Mouse (Mus musculus): ENCODE data around the gene Lrif1. TPM values are rescaled to one million over a fixed set of nuclear protein-coding genes. Genes with fewer than 3 reads are reported as not detected.

Gene Lrif1
- polyA plus RNA-seq, 1 experiment: 2.8 TPM

DNA sequence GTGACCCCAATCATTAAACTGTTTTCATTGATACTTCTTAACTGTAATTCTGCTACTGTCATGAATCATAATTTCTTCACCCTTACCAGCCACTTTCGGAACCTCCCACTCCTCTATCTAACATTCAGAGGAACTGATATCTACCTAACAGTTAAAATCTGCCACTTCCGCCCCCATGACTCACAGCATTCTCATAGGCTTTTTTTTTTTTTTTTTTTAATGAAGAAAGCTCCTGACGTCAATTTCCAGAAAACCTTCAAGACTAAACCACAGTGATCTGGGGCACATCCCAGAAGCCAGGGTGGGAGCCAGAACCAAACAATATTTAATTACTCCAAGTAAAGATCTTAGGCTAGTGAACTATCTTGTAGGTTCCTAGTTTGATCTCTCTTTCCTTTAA is 100.3 kb downstream of the Lrif1 start:
- DNase-seq: no peak
- no peaks in the 10 kb centered on the region for H3K36me3 ChIP-seq (ENCODE audit: control insufficient read depth, insufficient read depth, low read length)
- WGBS: 76% methylated on average over 3 of the region's 3 CpGs
- no peak overlapping the region for H3K27ac ChIP-seq (ENCODE audit: insufficient read depth, low read depth, low read length)
- H3K4me1 ChIP-seq (ENCODE audit: control insufficient read depth, insufficient read depth, low read length): no peaks in the 10 kb centered on the region
- no peaks in the 10 kb centered on the region for H3K27me3 ChIP-seq (replicated peaks; ENCODE audit: control insufficient read depth, insufficient read depth, low read length)
- no peak overlapping the region for H3K4me3 ChIP-seq (ENCODE audit: insufficient read depth, low read depth, low read length)
- no peak for TF ChIP-seq POLR2A (IDR thresholded peaks at IDR 0.05; ENCODE audit: low read depth, low read length)
- TF ChIP-seq CTCF (conservative IDR thresholded peaks at IDR 0.05; ENCODE audit: insufficient read depth, insufficient read length, low read depth, low read length): no peak

Other genes starting within 250 kb of the Lrif1 start
- 5.6 and 6.1 TPM in 2 replicates for gene Dennd2d, start 202.6 kb upstream of the Lrif1 start, polyA plus RNA-seq (2012; rRNA removed)
- gene Dram2, start 137.2 kb upstream of the Lrif1 start, polyA plus RNA-seq (2012; rRNA removed): 117 and 127 TPM in 2 replicates
- gene Cept1, start 137.2 kb upstream of the Lrif1 start, polyA plus RNA-seq (2012; rRNA removed): 18.1 and 20.6 TPM in 2 replicates
- 2.9 and 11.5 TPM in 2 replicates for gene Cd53, start 105.2 kb downstream of the Lrif1 start, polyA plus RNA-seq (2012; rRNA removed)
- gene Olfr266, start 141.3 kb downstream of the Lrif1 start, polyA plus RNA-seq (2012; rRNA removed): not detected in 2 replicates

Data from kidney, adult 2 months (tissue).